Mouse (Mus musculus) spleen, postnatal 10 days (tissue): ENCODE results near the gene Ppm1l.

Experiments
- DNase-seq, 2 experiments: peaks; one replicate each; pipeline ENCODE4 v3.0.0; 2021 to 2022; ENCODE audit warnings: low spot score in 2 of 2

The Ppm1l gene

GRCm38 (mm10) chr3:69316391-69317195 lies at the start of gene Ppm1l:
Gene Ppm1l, plus strand, starts transcription at chr3:69316861.
- peak; percentile 92 to 94 for DNase-seq

- no peak for DNase-seq
Observed at GRCm38 (mm10) chr3:69271812-69272211, 44.8 kb upstream of the Ppm1l start.

- no peak for DNase-seq
Observed at GRCm38 (mm10) chr3:69274018-69274663, 42.5 kb upstream of the Ppm1l start.

GRCm38 (mm10) chr3:69274664-69275312 lies 41.9 kb upstream of the Ppm1l start:
- no peak for DNase-seq

GRCm38 (mm10) chr3:69278648-69279047 lies 38.0 kb upstream of the Ppm1l start:
- DNase-seq: no peak

- DNase-seq: no peak
Observed at GRCm38 (mm10) chr3:69282406-69282805, 34.3 kb upstream of the Ppm1l start.

GRCm38 (mm10) chr3:69283085-69283847 lies 33.4 kb upstream of the Ppm1l start:
- DNase-seq: no peak

- DNase-seq: peak in 1 of 2 experiments; percentile 31
Observed at GRCm38 (mm10) chr3:69289833-69290232, 26.8 kb upstream of the Ppm1l start.

GRCm38 (mm10) chr3:69290294-69290693 lies 26.4 kb upstream of the Ppm1l start:
- DNase-seq: peak in 1 of 2 experiments; percentile 17

GRCm38 (mm10) chr3:69290844-69291243 lies 25.8 kb upstream of the Ppm1l start:
- no peak for DNase-seq

- no peak for DNase-seq
Observed at GRCm38 (mm10) chr3:69292628-69293027, 24.0 kb upstream of the Ppm1l start.

- DNase-seq: no peak
Observed at GRCm38 (mm10) chr3:69296270-69296669, 20.4 kb upstream of the Ppm1l start.

- DNase-seq: no peak
Observed at GRCm38 (mm10) chr3:69300121-69300520, 16.5 kb upstream of the Ppm1l start.

GRCm38 (mm10) chr3:69315810-69316390 lies 761 bp upstream of the Ppm1l start:
- DNase-seq: no peak

GRCm38 (mm10) chr3:69317251-69318125 lies 827 bp downstream of the Ppm1l start:
- DNase-seq: peak; percentile 64 to 79

- peak; percentile 78 to 91 for DNase-seq
Observed at GRCm38 (mm10) chr3:69318131-69318951, 1.7 kb downstream of the Ppm1l start.

GRCm38 (mm10) chr3:69319061-69319720 lies 2.5 kb downstream of the Ppm1l start:
- peak in 1 of 2 experiments; percentile 26 for DNase-seq

- peak in 1 of 2 experiments; percentile 40 for DNase-seq
Observed at GRCm38 (mm10) chr3:69323982-69324381, 7.3 kb downstream of the Ppm1l start.

GRCm38 (mm10) chr3:69329910-69330309 lies 13.2 kb downstream of the Ppm1l start:
- no peak for DNase-seq
